Mouse (Mus musculus): ENCODE measurements around the gene Lmntd1. TPM values are rescaled to one million over a fixed set of nuclear protein-coding genes. Genes with fewer than 3 reads are reported as not detected.

Lmntd1 gene
- polyA plus RNA-seq (2016; fragmentation: Nextera tagmentation; extraction: Ambion mirVana): 0.15 and 0.37 TPM in 2 replicates

- 91% methylated on average over 7 of the region's 7 CpGs for WGBS
- Histone ChIP-seq H3K36me3 (replicated peaks) (no peaks in the 10 kb centered on the region), H3K9me3 (peaks cover 5% of the 10 kb centered on the region; the same call in 1 of the 2 replicates), H3K27ac (no peak within 1 kb of the TSS), H3K27me3 (ENCODE audit: poor library complexity, severe bottlenecking) (no peaks in the 10 kb centered on the region), H3K4me3 (no peak within 1 kb of the TSS), H3K4me1 (peaks cover 4% of the 10 kb centered on the region; the same call in 1 of the 2 replicates)
- DNase-seq (ENCODE audit: extremely low spot score, low spot score): no peak
These were observed at the start of gene Lmntd1 for GRCm38 (mm10) chr6:145614219-145614618. Gene Lmntd1, minus strand, starts transcription at chr6:145614319.

- DNase-seq (ENCODE audit: extremely low spot score, low spot score): no peak
- WGBS: 86% methylated on average over 11 of the region's 11 CpGs
- H3K4me3 ChIP-seq: no peak overlapping the region
- H3K4me1 ChIP-seq: no peaks in the 10 kb centered on the region
- no peaks in the 10 kb centered on the region for H3K27me3 ChIP-seq (ENCODE audit: poor library complexity, severe bottlenecking)
- no peak overlapping the region for H3K27ac ChIP-seq
- no peaks in the 10 kb centered on the region for H3K9me3 ChIP-seq
- H3K36me3 ChIP-seq (replicated peaks): no peaks in the 10 kb centered on the region
These were observed 46.8 kb upstream of the Lmntd1 start for GRCm38 (mm10) chr6:145660943-145661342.

- no peak overlapping the region for H3K4me3 ChIP-seq
- no peaks in the 10 kb centered on the region for H3K36me3 ChIP-seq (replicated peaks)
- no peaks in the 10 kb centered on the region for H3K4me1 ChIP-seq
- H3K27me3 ChIP-seq (ENCODE audit: poor library complexity, severe bottlenecking): no peaks in the 10 kb centered on the region
- DNase-seq (ENCODE audit: extremely low spot score, low spot score): no peak
- 74% methylated on average over 6 of the region's 6 CpGs for WGBS
- H3K9me3 ChIP-seq: peaks cover 4% of the 10 kb centered on the region; the same call in 1 of the 2 replicates
- H3K27ac ChIP-seq: no peak overlapping the region
These were observed 45.0 kb upstream of the Lmntd1 start for GRCm38 (mm10) chr6:145659116-145659515.

GRCm38 (mm10) chr6:145656740-145657591, 42.8 kb upstream of the Lmntd1 start:
- Histone ChIP-seq H3K4me1 (no peaks in the 10 kb centered on the region), H3K9me3 (peaks cover 4% of the 10 kb centered on the region; the same call in 1 of the 2 replicates), H3K27ac (no peak overlapping the region), H3K36me3 (replicated peaks) (no peaks in the 10 kb centered on the region), H3K4me3 (no peak overlapping the region), H3K27me3 (ENCODE audit: poor library complexity, severe bottlenecking) (no peaks in the 10 kb centered on the region)
- 85% methylated on average over 15 of the region's 15 CpGs for WGBS
- DNase-seq (ENCODE audit: extremely low spot score, low spot score): no peak

- Histone ChIP-seq H3K9me3 (peaks cover 5% of the 10 kb centered on the region; the same call in 1 of the 2 replicates), H3K27ac (no peak overlapping the region), H3K36me3 (replicated peaks) (no peaks in the 10 kb centered on the region), H3K4me3 (no peak overlapping the region), H3K27me3 (ENCODE audit: poor library complexity, severe bottlenecking) (no peaks in the 10 kb centered on the region), H3K4me1 (no peaks in the 10 kb centered on the region)
- WGBS: 83% methylated on average over 1 of the region's 1 CpGs
- DNase-seq (ENCODE audit: extremely low spot score, low spot score): no peak
These were observed 41.6 kb upstream of the Lmntd1 start for GRCm38 (mm10) chr6:145655678-145656077.

GRCm38 (mm10) chr6:145654062-145654836, 40.1 kb upstream of the Lmntd1 start:
- Histone ChIP-seq H3K27me3 (ENCODE audit: poor library complexity, severe bottlenecking) (no peaks in the 10 kb centered on the region), H3K9me3 (peaks cover 8% of the 10 kb centered on the region; the same call in 1 of the 2 replicates), H3K27ac (no peak overlapping the region), H3K4me1 (no peaks in the 10 kb centered on the region), H3K4me3 (no peak overlapping the region), H3K36me3 (replicated peaks) (no peaks in the 10 kb centered on the region)
- no peak for DNase-seq (ENCODE audit: extremely low spot score, low spot score)
- 89% methylated on average over 8 of the region's 8 CpGs for WGBS

GRCm38 (mm10) chr6:145653626-145654025, 39.5 kb upstream of the Lmntd1 start:
- Histone ChIP-seq H3K4me3 (no peak overlapping the region), H3K9me3 (peaks cover 8% of the 10 kb centered on the region; the same call in 1 of the 2 replicates), H3K27ac (no peak overlapping the region), H3K27me3 (ENCODE audit: poor library complexity, severe bottlenecking) (no peaks in the 10 kb centered on the region), H3K4me1 (no peaks in the 10 kb centered on the region), H3K36me3 (replicated peaks) (no peaks in the 10 kb centered on the region)
- WGBS: 93% methylated on average over 5 of the region's 5 CpGs
- DNase-seq (ENCODE audit: extremely low spot score, low spot score): no peak

- WGBS: 80% methylated on average over 5 of the region's 5 CpGs
- no peaks in the 10 kb centered on the region for H3K36me3 ChIP-seq (replicated peaks)
These were observed 38.9 kb upstream of the Lmntd1 start for GRCm38 (mm10) chr6:145652986-145653385.

GRCm38 (mm10) chr6:145651976-145652375, 37.9 kb upstream of the Lmntd1 start:
- no peak for DNase-seq (ENCODE audit: extremely low spot score, low spot score)

More at GRCm38 (mm10) chr6:145652986-145653385, 38.9 kb upstream of the Lmntd1 start:
- Histone ChIP-seq H3K27me3 (ENCODE audit: poor library complexity, severe bottlenecking) (no peaks in the 10 kb centered on the region), H3K4me1 (no peaks in the 10 kb centered on the region), H3K27ac (no peak overlapping the region), H3K9me3 (peaks cover 8% of the 10 kb centered on the region; the same call in 1 of the 2 replicates), H3K4me3 (no peak overlapping the region)
- DNase-seq (ENCODE audit: extremely low spot score, low spot score): no peak

GRCm38 (mm10) chr6:145640971-145641506, 26.9 kb upstream of the Lmntd1 start:
- WGBS: 90% methylated on average over 4 of the region's 4 CpGs
- DNase-seq (ENCODE audit: extremely low spot score, low spot score): no peak
- Histone ChIP-seq H3K36me3 (replicated peaks) (no peaks in the 10 kb centered on the region), H3K27me3 (ENCODE audit: poor library complexity, severe bottlenecking) (no peaks in the 10 kb centered on the region), H3K4me3 (no peak overlapping the region), H3K27ac (no peak overlapping the region), H3K4me1 (no peaks in the 10 kb centered on the region), H3K9me3 (peaks cover 6% of the 10 kb centered on the region; the same call in 1 of the 2 replicates)

More at GRCm38 (mm10) chr6:145651976-145652375, 37.9 kb upstream of the Lmntd1 start:
- no peak overlapping the region for H3K27ac ChIP-seq
- 75% methylated on average over 2 of the region's 2 CpGs for WGBS
- no peaks in the 10 kb centered on the region for H3K27me3 ChIP-seq (ENCODE audit: poor library complexity, severe bottlenecking)
- peaks cover 8% of the 10 kb centered on the region; the same call in 1 of the 2 replicates for H3K9me3 ChIP-seq
- no peak overlapping the region for H3K4me3 ChIP-seq
- H3K36me3 ChIP-seq (replicated peaks): no peaks in the 10 kb centered on the region
- no peaks in the 10 kb centered on the region for H3K4me1 ChIP-seq

- no peaks in the 10 kb centered on the region for H3K27me3 ChIP-seq (ENCODE audit: poor library complexity, severe bottlenecking)
- no peaks in the 10 kb centered on the region for H3K36me3 ChIP-seq (replicated peaks)
- H3K27ac ChIP-seq: no peak overlapping the region
- peaks cover 6% of the 10 kb centered on the region; the same call in 1 of the 2 replicates for H3K9me3 ChIP-seq
- no peak for DNase-seq (ENCODE audit: extremely low spot score, low spot score)
- no peaks in the 10 kb centered on the region for H3K4me1 ChIP-seq
- WGBS: 94% methylated on average over 6 of the region's 6 CpGs
- no peak overlapping the region for H3K4me3 ChIP-seq
These were observed 24.1 kb upstream of the Lmntd1 start for GRCm38 (mm10) chr6:145638248-145638647.

- no peaks in the 10 kb centered on the region for H3K4me1 ChIP-seq
- H3K27ac ChIP-seq: no peak overlapping the region
- no peaks in the 10 kb centered on the region for H3K36me3 ChIP-seq (replicated peaks)
- H3K4me3 ChIP-seq: no peak overlapping the region
- no peak for DNase-seq (ENCODE audit: extremely low spot score, low spot score)
- peaks cover 6% of the 10 kb centered on the region; the same call in 1 of the 2 replicates for H3K9me3 ChIP-seq
- H3K27me3 ChIP-seq (ENCODE audit: poor library complexity, severe bottlenecking): no peaks in the 10 kb centered on the region
- WGBS: 90% methylated on average over 4 of the region's 4 CpGs
These were observed 22.6 kb upstream of the Lmntd1 start for GRCm38 (mm10) chr6:145636682-145637081.

Measured in forebrain, embryonic 10.5 days (tissue).